Mouse (Mus musculus): ENCODE results near the gene Zfp692. TPM values are rescaled to one million over a fixed set of nuclear protein-coding genes. Genes with fewer than 3 reads are reported as not detected.
"Not testable (repeated sequence)": the region's sequence is repeated elsewhere in the genome, so short reads cannot be mapped to it uniquely, and the experiment has no call there.

Gene Zfp692
- total RNA-seq (2021) = 10 to 100 TPM; 24.4 to 25.9 TPM
- long read RNA-seq, partial matches to known transcripts = 7 of 34 reads
- long read RNA-seq, other reads (novel, unspliced or antisense) = 23 of 34 reads

GRCm38 (mm10) chr11:58306860-58307308 lies at the start of gene Zfp692:
TSS of gene Zfp692 (plus strand) at chr11:58307069.
- DNase-seq (ENCODE audit: low spot score in 2 of 2) = peak; percentile 96 to 98

DNA sequence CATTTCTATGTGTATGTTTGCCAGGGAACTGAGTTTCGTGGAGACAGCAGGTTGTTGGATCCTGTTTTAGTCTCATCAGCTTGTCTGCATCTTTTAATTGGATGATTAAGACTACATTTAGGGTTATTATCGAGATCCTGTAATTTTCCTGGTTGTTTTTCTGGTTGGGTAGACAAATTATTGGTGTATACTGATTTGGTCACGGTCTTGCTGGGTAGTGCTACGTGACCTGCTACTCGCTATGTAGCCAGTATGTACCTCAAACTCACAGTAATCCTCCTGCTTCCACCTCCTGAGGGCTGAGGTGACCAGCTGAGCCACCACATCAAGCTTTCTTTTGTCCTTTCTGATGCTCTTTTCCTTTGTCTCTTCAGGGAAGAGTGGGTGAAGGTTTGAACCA lies 49.1 kb upstream of the Zfp692 start:
- no peak for DNase-seq (ENCODE audit: low spot score in 2 of 2)

- DNase-seq (ENCODE audit: low spot score in 2 of 2) = no peak
These were observed 46.7 kb upstream of the Zfp692 start for GRCm38 (mm10) chr11:58260156-58260555.

DNA sequence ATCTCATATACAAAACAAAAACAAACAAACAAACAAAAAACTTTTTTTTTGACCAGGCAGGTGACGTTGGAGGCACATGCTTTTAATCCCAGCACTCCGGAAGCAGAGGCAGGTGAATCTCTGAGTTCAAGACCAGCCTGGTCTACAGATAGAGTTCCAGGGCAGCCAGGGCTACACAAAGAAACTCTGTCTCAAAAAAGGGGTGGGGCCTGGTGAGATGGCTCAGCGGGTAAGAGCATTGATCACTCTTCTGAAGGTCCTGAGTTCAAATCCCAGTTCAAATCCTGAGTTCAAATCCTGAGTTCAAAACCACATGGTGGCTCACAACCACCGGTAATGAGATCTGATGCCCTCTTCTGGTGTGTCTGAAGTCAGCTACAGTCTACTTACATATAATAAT lies 45.0 kb upstream of the Zfp692 start:
- DNase-seq (ENCODE audit: low spot score in 2 of 2) = no peak

- DNase-seq (ENCODE audit: low spot score in 2 of 2) = no peak
These were observed 44.5 kb upstream of the Zfp692 start for GRCm38 (mm10) chr11:58262336-58262735.

DNA sequence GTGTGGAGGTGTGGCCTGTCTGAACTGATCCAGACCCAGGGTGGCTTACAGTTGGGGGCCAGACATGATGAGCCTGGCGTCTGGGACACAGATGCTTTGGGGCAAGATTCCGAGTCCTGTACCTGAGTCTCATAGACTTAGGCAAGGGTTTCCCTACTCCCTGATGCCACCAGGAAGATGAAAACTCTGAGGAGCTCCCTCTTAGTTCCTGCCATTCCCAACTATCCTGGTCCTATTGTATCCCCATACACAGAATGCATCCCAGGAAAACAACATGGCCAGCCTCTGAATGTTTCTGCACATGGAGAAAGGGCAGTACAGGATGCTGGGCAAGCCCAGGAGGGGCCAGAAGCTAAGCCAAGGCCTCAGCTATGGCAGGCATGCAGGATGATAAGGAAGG lies 43.4 kb upstream of the Zfp692 start:
- DNase-seq (ENCODE audit: low spot score in 2 of 2) = no peak

DNA sequence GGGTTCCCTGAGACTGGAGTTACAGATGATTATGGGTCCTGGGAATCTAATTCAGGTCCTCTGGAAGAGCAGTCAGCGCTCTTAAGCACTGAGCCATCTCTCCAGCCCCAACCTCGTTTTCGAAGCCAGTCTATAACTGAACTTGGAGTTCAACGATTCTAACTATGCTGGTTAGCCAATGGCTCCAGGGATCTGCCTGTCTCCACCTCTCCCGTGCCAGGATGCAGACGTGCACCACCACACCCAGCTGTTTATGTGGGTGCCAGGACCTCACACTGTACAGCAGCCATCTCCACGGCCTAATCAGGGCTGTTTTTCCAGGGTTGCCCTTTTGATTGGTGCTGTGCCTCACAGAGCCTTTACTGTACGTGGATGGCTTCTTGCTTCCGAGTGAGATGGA lies 42.3 kb upstream of the Zfp692 start:
- no peak for DNase-seq (ENCODE audit: low spot score in 2 of 2)

- no peak for DNase-seq (ENCODE audit: low spot score in 2 of 2)
These were observed 38.6 kb upstream of the Zfp692 start for GRCm38 (mm10) chr11:58268285-58268684.

- no peak for DNase-seq (ENCODE audit: low spot score in 2 of 2)
These were observed 32.3 kb upstream of the Zfp692 start, which contains the start of gene 4930438A08Rik for GRCm38 (mm10) chr11:58274572-58274971. TSS of gene 4930438A08Rik (plus strand) at chr11:58274799.

DNA sequence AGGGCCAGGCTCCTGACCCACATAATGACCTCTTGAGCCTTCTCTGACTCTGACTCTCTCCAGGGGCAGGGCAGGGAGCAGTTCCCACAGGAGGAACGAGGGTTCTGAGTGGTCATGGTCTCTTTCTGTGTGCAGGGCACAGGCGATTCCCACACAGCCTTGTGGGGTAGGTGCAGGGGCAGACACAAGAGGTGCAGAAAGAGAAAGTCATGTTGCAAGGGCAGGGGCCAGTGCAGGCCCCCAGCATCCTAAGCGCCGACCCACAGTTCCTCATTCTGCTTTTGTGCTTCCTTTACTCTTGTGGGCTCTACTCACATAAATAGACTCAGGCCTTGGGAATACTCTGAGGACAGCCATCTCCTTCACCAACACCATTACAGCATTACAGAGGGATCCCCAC lies 31.1 kb upstream of the Zfp692 start:
- no peak for DNase-seq (ENCODE audit: low spot score in 2 of 2)

- no peak for DNase-seq (ENCODE audit: low spot score in 2 of 2)
These were observed 24.8 kb upstream of the Zfp692 start for GRCm38 (mm10) chr11:58281970-58282496.

GRCm38 (mm10) chr11:58282518-58282917 lies 24.4 kb upstream of the Zfp692 start:
- no peak for DNase-seq (ENCODE audit: low spot score in 2 of 2)

GRCm38 (mm10) chr11:58289992-58290682 lies 16.7 kb upstream of the Zfp692 start:
- no peak for DNase-seq (ENCODE audit: low spot score in 2 of 2)

- DNase-seq (ENCODE audit: low spot score in 2 of 2) = no peak
These were observed 16.1 kb upstream of the Zfp692 start for GRCm38 (mm10) chr11:58290812-58291211.

- no peak for DNase-seq (ENCODE audit: low spot score in 2 of 2)
These were observed 14.1 kb upstream of the Zfp692 start for GRCm38 (mm10) chr11:58292791-58293190.

DNA sequence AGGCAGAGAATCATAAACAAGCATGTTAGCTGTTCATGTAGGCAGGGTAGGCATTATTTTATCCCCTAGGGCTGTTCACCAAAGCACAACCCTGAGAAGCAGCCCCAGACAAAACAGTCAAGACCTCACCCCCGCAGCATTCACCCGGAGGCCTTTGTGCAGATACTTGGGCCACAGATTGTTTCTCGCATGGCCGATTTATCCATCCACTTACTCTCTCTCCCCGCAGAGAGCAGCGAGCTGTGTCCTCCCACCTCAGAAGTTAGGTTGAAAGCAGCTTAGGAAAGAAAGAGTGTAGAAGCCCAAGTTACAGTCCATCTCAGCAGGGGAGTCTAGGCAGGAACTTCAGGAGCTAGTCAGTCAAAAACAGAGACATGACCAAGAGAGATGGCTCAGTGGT lies 9.5 kb upstream of the Zfp692 start:
- no peak for DNase-seq (ENCODE audit: low spot score in 2 of 2)

- DNase-seq (ENCODE audit: low spot score in 2 of 2) = peak; percentile 66 to 84
These were observed 5.8 kb upstream of the Zfp692 start for GRCm38 (mm10) chr11:58301057-58301456.

GRCm38 (mm10) chr11:58301837-58302754 lies 4.8 kb upstream of the Zfp692 start:
- peak; percentile 98 to 100 for DNase-seq (ENCODE audit: low spot score in 2 of 2)

GRCm38 (mm10) chr11:58302774-58303445 lies 4.0 kb upstream of the Zfp692 start:
- DNase-seq (ENCODE audit: low spot score in 2 of 2) = no peak

- no peak for DNase-seq (ENCODE audit: low spot score in 2 of 2)
These were observed 3.3 kb upstream of the Zfp692 start for GRCm38 (mm10) chr11:58303594-58303993.

DNA sequence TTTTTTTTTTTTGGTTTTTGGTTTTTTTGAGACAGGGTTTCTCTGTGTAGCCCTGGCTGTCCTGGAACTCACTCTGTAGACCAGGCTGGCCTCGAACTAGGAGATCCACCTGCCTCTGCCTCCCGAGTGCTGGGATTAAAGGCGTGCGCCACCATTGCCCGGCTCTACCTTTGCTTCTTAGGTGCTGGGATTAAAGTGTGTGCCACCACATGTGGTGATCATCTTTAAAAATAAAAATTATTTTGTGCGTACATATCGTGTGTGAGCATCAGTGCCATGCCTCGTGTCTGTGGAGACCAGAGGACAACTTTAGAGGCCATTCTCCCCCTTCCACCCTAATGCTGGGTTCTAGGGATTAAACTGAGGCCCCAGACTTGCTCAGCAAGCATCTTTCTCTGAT lies 1.6 kb upstream of the Zfp692 start:
- DNase-seq (ENCODE audit: low spot score in 2 of 2) = not testable (repeated sequence)
